Mouse (Mus musculus) adrenal gland, postnatal 4 days (tissue): Measurements from ENCODE around the gene Oser1. TPM values are rescaled to one million over a fixed set of nuclear protein-coding genes. Genes with fewer than 3 reads are reported as not detected.

Experiments used
- DNase-seq, 2 experiments: peaks; one replicate each; pipeline ENCODE4 v3.0.0; 2021 to 2022; ENCODE audit warnings: low spot score in 2 of 2, mixed read lengths in 2 of 2
- total RNA-seq, 2 experiments: library from RNA; stranded (reverse); gene quantifications; 2 replicates each; pipeline ENCODE4 v1.2.3; 2021

Gene Oser1
- total RNA-seq, 2 experiments from 2014 or later: 34.7 to 36.6 TPM

DNA sequence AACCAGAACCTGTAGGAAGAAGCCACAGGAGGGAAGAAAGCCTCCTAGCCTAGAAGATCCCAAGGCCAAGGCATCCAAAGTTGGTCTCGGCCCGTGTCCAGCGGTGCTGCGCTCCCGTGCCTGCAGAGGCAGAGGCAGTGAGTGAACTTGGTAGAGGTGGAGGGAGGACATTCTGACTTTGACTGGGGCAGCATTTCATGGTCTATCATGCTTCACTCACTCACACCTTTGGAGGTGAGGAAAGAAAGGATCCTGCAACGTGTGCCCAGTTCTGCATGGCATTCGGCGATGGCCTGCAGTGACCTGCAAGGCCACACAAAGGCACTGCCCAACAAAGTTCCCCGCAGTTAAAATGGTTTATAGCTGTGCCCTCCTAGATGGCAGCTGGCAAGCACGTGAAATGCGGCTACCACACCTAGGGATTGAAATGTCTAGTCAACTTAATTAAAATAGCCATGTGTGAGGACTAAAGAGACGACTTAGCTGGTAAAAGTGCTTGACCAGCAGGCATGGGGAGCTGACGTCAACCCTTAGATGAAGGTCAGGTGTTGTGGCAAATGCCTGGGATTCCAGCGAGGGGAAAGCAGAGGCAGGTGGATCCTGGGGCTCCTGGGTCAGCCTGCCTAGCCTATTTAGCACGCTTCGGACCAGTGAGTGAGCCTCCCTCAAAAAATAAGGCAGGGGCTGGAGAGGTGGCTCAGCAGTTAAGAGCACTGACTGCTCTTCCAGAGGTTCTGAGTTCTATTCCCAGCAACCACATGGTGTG lies 63.5 kb downstream of the Oser1 start:
- DNase-seq: no peak

DNA sequence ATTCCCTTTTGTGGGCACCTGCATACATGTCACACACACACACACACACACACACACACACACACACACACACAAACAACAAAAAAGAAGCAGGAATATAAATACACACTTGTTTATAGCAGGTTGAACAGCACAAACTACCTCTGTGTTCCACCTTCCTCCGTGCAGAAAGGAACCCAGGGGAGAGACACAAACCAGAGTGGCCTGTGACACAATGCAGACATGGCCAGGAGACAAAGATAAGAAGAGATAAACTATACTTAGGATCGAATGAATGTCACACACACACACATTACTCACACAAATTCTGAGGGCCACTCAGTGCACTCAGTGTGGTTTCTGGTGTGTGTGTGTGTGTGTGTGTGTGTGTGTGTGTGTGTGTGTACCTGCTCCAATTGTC lies 65.2 kb downstream of the Oser1 start:
- DNase-seq: no peak

DNA sequence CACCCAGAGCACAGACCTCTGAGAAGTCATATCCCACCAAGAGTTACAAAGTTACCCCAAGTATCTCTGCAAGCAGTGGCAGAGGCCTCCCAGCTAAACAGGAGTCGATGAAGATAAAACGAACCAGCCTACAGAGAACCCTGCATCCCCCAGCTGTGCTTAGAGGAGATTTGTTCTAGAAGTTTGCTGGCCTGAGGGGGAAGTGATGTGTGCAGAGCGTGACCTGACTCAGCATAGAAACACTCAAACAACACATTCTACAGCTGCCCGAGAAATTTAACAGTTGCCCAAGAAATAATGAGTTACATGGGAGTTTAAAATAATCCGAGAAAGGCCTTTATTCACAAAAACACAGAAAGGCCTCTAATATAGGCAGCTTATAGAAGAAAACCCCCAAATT lies 65.8 kb downstream of the Oser1 start:
- DNase-seq: no peak

- DNase-seq: no peak
Observed at GRCm38 (mm10) chr2:163356113-163356840, 68.2 kb downstream of the Oser1 start.

Other genes starting within 250 kb of the Oser1 start
- gene Tox2, start 221.6 kb downstream of the Oser1 start, total RNA-seq: 1 to 10 TPM; 8.0 to 9.5 TPM
- gene Jph2, start 26.7 kb downstream of the Oser1 start, total RNA-seq: 10 to 100 TPM in 1 of 2 experiments, 1 to 10 TPM in 1; 9.3 to 13.0 TPM
- gene Gdap1l1, start 13.8 kb upstream of the Oser1 start, total RNA-seq: 10 to 100 TPM in 1 of 2 experiments, 1 to 10 TPM in 1; 9.7 to 10.3 TPM
- gene Fitm2, start 47.9 kb upstream of the Oser1 start, total RNA-seq: 10 to 100 TPM; 41.4 to 46.4 TPM
- gene R3hdml, start 67.6 kb upstream of the Oser1 start, total RNA-seq: 1 to 10 TPM in 1 of 2 experiments, not detected in 1; 4.6 TPM
- 10 to 100 TPM; 14.7 to 18.9 TPM for gene Hnf4a, start 82.1 kb upstream of the Oser1 start, total RNA-seq
- gene Ttpal, start 177.6 kb upstream of the Oser1 start, total RNA-seq: 10 to 100 TPM; 27.9 to 30.5 TPM
- 100 to 1,000 TPM; 413 to 434 TPM for gene Serinc3, start 220.4 kb upstream of the Oser1 start, total RNA-seq
- 10 to 100 TPM; 67.4 to 72.8 TPM for gene Pkig, start 233.7 kb upstream of the Oser1 start, total RNA-seq